Mouse (Mus musculus) hindbrain, embryonic 13.5 days (tissue): ENCODE measurements around the gene Iqschfp. TPM values are rescaled to one million over a fixed set of nuclear protein-coding genes. Genes with fewer than 3 reads are reported as not detected.

Experiments used
- ATAC-seq: fragments of 200-750 bp; cut with Nextera tagmentation; 2 replicates; pipeline ENCODE4 v1.8.0; 2017; ENCODE audit warnings: moderate TSS enrichment; ENCODE audit not compliant: low FRiP score
- H3K27ac ChIP-seq: fragments of 300-500 bp; sonication (generic); 2 replicates; pipeline ENCODE4 v1.5.1; 2015; ENCODE audit warnings: inconsistent platforms, mild to moderate bottlenecking, moderate library complexity
- H3K27me3 ChIP-seq: fragments of 300-500 bp; sonication (generic); 2 replicates; pipeline ENCODE4 v1.6.1; 2015; ENCODE audit warnings: mild to moderate bottlenecking, inconsistent platforms
- H3K36me3 ChIP-seq: fragments of 300-500 bp; sonication (generic); 2 replicates; pipeline ENCODE4 v1.6.1; 2015; ENCODE audit warnings: mild to moderate bottlenecking, inconsistent platforms
- H3K4me1 ChIP-seq: fragments of 300-500 bp; sonication (generic); replicated peaks from 2 replicates; pipeline ENCODE4 v1.6.1; 2015; ENCODE audit warnings: inconsistent platforms
- H3K4me2 ChIP-seq: fragments of 300-500 bp; sonication (generic); 2 replicates; pipeline ENCODE4 v1.6.1; 2015; ENCODE audit warnings: inconsistent platforms, mild to moderate bottlenecking, moderate library complexity
- H3K4me3 ChIP-seq: fragments of 300-500 bp; sonication (generic); 2 replicates; pipeline ENCODE4 v1.5.1; 2015; ENCODE audit warnings: mild to moderate bottlenecking, inconsistent platforms
- H3K9ac ChIP-seq: fragments of 300-500 bp; sonication (generic); 2 replicates; pipeline ENCODE4 v1.6.1; 2015; ENCODE audit warnings: mild to moderate bottlenecking, inconsistent platforms
- H3K9me3 ChIP-seq: fragments of 300-500 bp; sonication (generic); 2 replicates; pipeline ENCODE4 v1.6.1; 2016; ENCODE audit warnings: inconsistent platforms
- WGBS: fragments of 180-500 bp; shearing (Covaris S2); methylation state at CpG from one replicate; pipeline ENCODE4 v1.1.7; 2015; 5-methylcytosine and 5-hydroxymethylcytosine counted together
- polyA plus RNA-seq: library from polyadenylated mRNA; unstranded; fragments of >200 nt; fragmentation: Nextera tagmentation; extraction: Ambion mirVana; gene quantifications from 2 replicates; pipeline ENCODE4 v1.2.1, GENCODE M21; 2015

Iqschfp gene
- polyA plus RNA-seq, 1 experiment from 2014 or later = 3.4 TPM

DNA sequence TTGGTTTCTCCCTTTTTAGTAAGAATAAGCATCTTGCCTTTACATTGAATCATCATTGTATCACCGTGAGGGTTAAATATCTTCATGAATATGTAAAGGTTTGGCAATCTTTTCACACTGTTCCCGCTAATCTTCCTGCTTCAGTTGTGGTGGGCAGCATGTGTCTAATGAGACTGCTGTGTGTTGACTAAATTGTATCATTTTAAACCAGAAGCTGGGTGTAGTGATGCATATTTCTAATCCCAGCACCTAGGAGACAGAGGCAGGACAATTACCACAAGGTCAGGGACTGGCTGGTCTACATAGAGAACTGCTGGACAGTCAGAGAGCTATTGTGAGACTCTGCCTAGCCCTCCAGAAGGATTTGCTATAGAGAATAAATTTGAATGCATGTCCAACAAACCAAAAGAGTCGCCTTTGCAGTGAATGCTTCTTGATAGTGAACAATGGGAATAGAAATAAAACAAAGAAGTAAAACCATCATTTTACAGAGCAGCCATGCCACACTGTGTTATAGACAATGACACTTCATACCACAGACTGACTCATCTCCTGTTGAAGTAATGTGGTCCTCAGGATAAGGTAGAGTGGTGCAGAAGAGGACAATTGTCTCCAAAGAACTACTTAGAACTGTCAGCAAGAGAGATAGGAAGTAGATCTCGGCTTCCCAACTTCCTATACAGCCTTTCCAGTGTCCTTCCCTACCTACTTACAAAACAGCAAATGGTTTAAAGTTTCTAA is 310.3 kb downstream of the Iqschfp start:
- 20% methylated on average over 4 of the region's 4 CpGs for WGBS
- Histone ChIP-seq H3K4me3 (no peak overlapping the region), H3K4me2 (no peak overlapping the region), H3K27ac (peak overlapping the region; percentile 66), H3K9me3 (no peaks in the 10 kb centered on the region), H3K27me3 (no peaks in the 10 kb centered on the region), H3K4me1 (peaks cover 22% of the 10 kb centered on the region), H3K36me3 (no peaks in the 10 kb centered on the region), H3K9ac (no peak overlapping the region)
- ATAC-seq = peak; percentile 52; the same call in 1 of the 2 replicates

DNA sequence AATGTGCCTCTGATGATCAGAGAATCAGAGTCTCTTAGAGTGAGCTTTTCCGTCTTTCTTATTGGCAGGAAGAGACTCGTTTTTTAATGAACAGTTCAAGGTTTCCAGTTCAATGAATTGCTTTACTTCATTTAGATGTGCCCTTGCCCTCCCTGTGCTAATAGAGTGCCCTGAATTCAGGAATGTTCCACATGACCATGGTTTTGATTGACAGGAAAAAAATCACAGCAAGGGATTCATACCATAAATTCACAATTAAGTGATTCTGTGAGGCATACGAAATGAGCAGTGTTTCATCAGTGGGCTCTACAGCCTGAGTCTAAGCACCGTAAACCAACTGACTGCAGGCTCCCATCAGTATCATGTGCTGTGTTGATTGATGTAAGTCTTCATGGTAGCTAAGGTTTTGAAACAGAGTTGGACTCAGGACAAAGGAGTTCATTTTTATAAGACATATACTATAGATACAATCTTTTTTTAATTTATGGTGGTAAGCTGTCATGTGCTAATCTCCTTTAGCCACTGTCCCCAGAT is 312.0 kb downstream of the Iqschfp start:
- peaks cover 22% of the 10 kb centered on the region for H3K4me1 ChIP-seq
- H3K4me2 ChIP-seq = no peak overlapping the region
- 40% methylated on average over 4 of the region's 4 CpGs for WGBS
- H3K27me3 ChIP-seq = no peaks in the 10 kb centered on the region
- no peaks in the 10 kb centered on the region for H3K9me3 ChIP-seq
- H3K36me3 ChIP-seq = no peaks in the 10 kb centered on the region
- no peak for ATAC-seq
- no peak overlapping the region for H3K27ac ChIP-seq
- H3K9ac ChIP-seq = no peak overlapping the region
- H3K4me3 ChIP-seq = no peak overlapping the region

DNA sequence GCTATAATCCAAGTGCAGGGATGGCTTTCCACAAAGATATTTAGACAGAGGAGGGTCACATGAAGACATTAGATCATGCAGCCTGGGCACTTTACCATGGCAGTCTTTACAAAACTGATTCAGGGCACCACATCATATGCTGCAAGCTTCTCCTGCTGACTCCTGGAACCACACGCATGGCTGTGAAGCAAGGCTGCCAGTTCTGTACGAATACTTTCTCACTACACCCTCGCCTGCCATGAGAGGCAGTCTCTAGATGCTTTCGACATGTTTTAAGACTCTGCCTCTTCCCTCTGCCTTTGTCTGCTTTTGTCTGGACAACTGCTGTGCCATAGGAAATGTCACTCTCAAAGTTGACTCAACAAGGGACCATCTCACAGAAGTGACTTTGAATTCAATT is 318.4 kb downstream of the Iqschfp start:
- Histone ChIP-seq H3K36me3 (no peaks in the 10 kb centered on the region), H3K4me2 (no peak overlapping the region), H3K9ac (no peak overlapping the region), H3K9me3 (no peaks in the 10 kb centered on the region), H3K27ac (no peak overlapping the region), H3K4me3 (no peak overlapping the region), H3K4me1 (no peaks in the 10 kb centered on the region), H3K27me3 (no peaks in the 10 kb centered on the region)
- ATAC-seq = no peak
- 71% methylated on average over 4 of the region's 4 CpGs for WGBS

DNA sequence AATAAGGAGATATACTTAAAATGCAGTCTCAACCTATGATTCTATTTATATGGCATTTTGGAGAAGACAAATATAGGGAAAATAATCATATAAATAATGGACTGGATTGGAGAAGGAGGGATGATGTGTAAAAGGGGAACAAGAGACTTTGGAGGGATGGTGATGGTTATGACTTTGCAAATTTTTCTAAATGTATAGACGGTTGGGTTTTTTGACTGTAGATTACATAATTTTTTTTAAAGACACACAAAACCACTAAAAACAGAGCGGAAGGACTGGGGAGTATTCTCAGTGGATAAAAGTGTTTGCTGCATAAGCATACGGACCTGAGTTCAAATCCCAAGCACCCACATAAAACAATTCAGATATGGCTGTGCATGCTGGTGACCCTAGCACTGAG is 329.4 kb downstream of the Iqschfp start:
- H3K4me1 ChIP-seq = peaks cover 3% of the 10 kb centered on the region; the same call in 1 of the 2 replicates
- no peak for ATAC-seq
- H3K9ac ChIP-seq = no peak overlapping the region
- H3K27me3 ChIP-seq = no peaks in the 10 kb centered on the region
- no peak overlapping the region for H3K27ac ChIP-seq
- no peak overlapping the region for H3K4me2 ChIP-seq
- WGBS = 95% methylated on average over 3 of the region's 3 CpGs
- no peaks in the 10 kb centered on the region for H3K36me3 ChIP-seq
- H3K4me3 ChIP-seq = no peak overlapping the region
- H3K9me3 ChIP-seq = no peaks in the 10 kb centered on the region

DNA sequence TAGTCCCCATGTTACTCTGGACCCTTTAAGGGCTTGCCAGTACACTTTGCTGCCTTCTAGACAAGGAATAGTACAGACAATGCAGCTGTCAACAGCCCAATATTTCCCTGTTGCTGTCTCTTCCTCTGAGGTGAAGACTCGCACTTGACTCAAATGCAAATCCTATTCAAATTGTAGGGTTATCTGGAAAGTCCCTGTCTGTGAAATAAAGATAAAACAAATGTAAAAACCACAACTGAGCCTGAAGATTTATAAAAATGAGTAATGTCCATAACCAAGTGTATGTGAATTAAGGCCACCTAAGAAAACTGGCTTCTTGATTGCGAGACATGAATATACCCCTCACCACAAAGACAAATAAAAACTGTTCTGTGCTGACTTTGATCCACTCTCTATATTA is 347.9 kb downstream of the Iqschfp start:
- WGBS = 92% methylated on average over 2 of the region's 2 CpGs
- no peak for ATAC-seq

DNA sequence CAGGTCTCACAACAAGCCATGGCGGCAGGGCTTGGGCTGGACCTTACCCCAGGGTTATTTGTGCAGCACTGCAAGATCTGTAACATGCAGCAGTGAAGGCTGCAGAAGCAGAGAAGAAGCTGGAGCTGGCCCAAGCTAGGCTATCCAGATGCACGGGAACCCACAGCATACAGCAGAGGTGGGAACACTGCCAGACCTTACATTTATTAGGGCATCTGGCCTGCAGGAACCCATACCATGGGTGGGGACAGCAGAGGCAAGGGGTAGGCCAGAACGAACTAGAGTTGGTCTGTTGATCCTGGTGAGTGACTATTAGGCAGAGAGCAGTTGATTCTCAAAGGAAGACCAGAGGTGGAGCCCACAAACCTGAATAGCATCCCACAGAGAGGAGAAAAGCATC is 351.2 kb downstream of the Iqschfp start:
- 0 out of 2 replicates have a peak, but pooled peaks cover 5% of the 10 kb centered on the region for H3K4me1 ChIP-seq
- H3K27ac ChIP-seq = no peak overlapping the region
- 76% methylated on average over 3 of the region's 3 CpGs for WGBS
- no peaks in the 10 kb centered on the region for H3K9me3 ChIP-seq
- ATAC-seq = no peak
- H3K36me3 ChIP-seq = no peaks in the 10 kb centered on the region
- no peak overlapping the region for H3K4me2 ChIP-seq
- H3K9ac ChIP-seq = no peak overlapping the region
- H3K27me3 ChIP-seq = no peaks in the 10 kb centered on the region
- H3K4me3 ChIP-seq = no peak overlapping the region

More for the DNA sequence above, 347.9 kb downstream of the Iqschfp start:
- Histone ChIP-seq H3K4me2 (no peak overlapping the region), H3K4me1 (peaks cover 4% of the 10 kb centered on the region; the same call in 1 of the 2 replicates), H3K4me3 (no peak overlapping the region), H3K27ac (no peak overlapping the region), H3K36me3 (no peaks in the 10 kb centered on the region), H3K9ac (no peak overlapping the region), H3K9me3 (no peaks in the 10 kb centered on the region), H3K27me3 (no peaks in the 10 kb centered on the region)

DNA sequence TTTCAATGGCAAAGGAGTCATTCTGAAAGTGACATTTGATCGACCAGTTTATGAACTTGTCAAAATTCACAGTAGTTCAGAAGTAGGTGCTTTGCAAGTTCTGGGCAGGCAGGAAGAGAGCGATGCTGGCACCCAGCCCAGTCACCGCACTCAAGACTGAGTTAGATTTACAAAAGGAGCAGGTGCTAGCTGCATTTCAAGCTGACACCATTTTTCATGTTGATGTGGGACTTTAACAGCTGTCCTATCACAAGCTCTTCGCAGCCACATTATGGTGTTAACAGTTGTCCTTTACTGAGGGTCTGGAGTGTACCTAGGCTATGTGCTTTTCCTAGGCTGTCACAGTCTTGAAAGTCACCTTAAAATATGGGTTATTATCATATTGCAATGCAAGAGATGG is 354.1 kb downstream of the Iqschfp start:
- no peak for ATAC-seq
- H3K9ac ChIP-seq = no peak overlapping the region
- H3K27me3 ChIP-seq = no peaks in the 10 kb centered on the region
- H3K4me1 ChIP-seq = 0 out of 2 replicates have a peak, but pooled peaks cover 5% of the 10 kb centered on the region
- H3K9me3 ChIP-seq = no peaks in the 10 kb centered on the region
- H3K36me3 ChIP-seq = no peaks in the 10 kb centered on the region
- no peak overlapping the region for H3K4me2 ChIP-seq
- WGBS = 68% methylated on average over 4 of the region's 4 CpGs
- no peak overlapping the region for H3K4me3 ChIP-seq
- H3K27ac ChIP-seq = peak overlapping the region; percentile 10; the same call in 1 of the 2 replicates

DNA sequence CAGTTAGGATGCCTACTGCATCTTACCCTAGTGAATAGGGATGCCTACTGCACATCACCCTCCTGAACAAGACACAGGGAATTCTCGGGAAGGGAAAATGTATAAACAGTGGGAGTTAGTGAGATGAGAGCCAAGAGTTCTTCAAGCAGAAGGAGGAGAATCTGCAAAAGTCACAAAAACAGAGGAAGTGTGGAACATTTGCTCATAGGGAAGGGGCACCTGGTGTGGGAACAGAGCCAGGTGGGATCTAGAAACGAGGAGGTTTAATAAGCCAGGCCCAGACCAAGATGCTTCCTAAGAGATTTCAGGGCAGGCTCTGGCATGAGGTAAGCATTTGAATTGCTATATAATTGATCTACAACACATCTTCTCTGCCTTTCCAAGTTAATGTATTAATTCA is 358.6 kb downstream of the Iqschfp start:
- Histone ChIP-seq H3K27me3 (no peaks in the 10 kb centered on the region), H3K9ac (no peak overlapping the region), H3K4me1 (peaks cover 10% of the 10 kb centered on the region; the same call in 1 of the 2 replicates), H3K27ac (no peak overlapping the region), H3K4me2 (no peak overlapping the region), H3K4me3 (no peak overlapping the region), H3K9me3 (no peaks in the 10 kb centered on the region), H3K36me3 (no peaks in the 10 kb centered on the region)
- 79% methylated on average over 2 of the region's 2 CpGs for WGBS
- no peak for ATAC-seq

DNA sequence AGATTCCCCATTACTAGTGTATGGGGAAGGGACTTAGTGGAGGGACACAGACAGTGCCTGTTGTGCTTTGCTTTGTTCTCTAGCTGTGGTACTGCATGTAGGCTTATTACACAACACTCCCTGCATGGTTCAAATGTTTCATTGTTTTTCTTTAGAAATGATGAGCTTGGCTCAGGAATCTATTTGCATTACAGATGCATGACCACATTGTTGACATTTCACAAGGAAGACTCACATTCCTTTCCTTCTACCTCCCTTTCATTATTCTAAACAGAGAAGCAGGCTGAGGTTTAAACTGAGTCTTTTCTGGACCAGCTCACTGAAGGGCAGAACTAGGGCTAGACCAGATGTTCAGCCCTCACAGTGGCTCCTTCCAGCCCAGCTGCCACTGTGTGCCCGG is 360.3 kb downstream of the Iqschfp start:
- 43% methylated on average over 1 of the region's 1 CpGs for WGBS

DNA sequence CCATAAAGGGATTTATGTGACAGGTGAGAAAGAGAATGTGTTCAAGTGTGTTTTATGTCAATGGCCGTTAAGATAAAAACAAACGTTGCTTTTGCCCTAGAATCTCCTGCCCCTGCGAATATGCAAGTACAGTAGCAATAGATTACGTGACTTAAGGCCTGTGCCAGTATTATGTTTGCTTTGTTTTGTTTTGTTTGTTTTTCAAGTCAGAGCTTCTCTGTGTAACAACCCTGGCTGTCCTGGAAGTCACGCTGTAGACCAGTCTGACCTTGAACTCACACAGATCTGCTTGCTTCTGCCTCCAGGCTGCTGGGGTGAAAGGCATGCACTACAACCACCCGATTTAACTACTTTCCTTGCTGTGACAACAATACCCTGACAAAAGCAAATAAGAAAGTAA is 370.3 kb downstream of the Iqschfp start:
- no peak overlapping the region for H3K4me3 ChIP-seq
- H3K36me3 ChIP-seq = no peaks in the 10 kb centered on the region
- no peak for ATAC-seq
- WGBS = 80% methylated on average over 6 of the region's 6 CpGs
- no peaks in the 10 kb centered on the region for H3K27me3 ChIP-seq
- no peak overlapping the region for H3K27ac ChIP-seq
- H3K9me3 ChIP-seq = no peaks in the 10 kb centered on the region
- no peaks in the 10 kb centered on the region for H3K4me1 ChIP-seq
- no peak overlapping the region for H3K9ac ChIP-seq
- no peak overlapping the region for H3K4me2 ChIP-seq

More for the DNA sequence above, 360.3 kb downstream of the Iqschfp start:
- Histone ChIP-seq H3K27ac (no peak overlapping the region), H3K4me1 (peaks cover 5% of the 10 kb centered on the region; the same call in 1 of the 2 replicates), H3K9ac (no peak overlapping the region), H3K4me2 (no peak overlapping the region), H3K36me3 (no peaks in the 10 kb centered on the region), H3K9me3 (no peaks in the 10 kb centered on the region), H3K4me3 (no peak overlapping the region), H3K27me3 (no peaks in the 10 kb centered on the region)
- ATAC-seq = no peak

DNA sequence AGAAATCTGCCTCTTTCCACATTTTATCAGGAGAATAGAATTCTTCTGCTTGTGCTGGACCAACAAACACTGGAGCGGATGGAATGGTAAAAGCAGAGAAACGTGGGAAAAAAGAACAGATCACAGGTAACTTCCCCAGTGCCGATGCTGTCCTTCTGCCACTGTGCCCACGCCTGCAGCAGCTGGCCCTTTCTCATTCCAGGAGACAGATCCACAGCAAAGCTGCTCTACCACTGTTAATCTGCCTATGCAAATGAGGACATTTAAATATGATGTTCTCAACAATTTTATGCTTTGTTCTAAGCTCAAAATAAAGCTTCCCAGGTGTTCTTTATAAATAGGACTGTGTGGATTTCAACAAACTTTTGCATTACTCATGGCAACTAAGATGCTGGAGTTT is 375.9 kb downstream of the Iqschfp start:
- H3K27me3 ChIP-seq = no peaks in the 10 kb centered on the region
- no peaks in the 10 kb centered on the region for H3K36me3 ChIP-seq
- H3K4me2 ChIP-seq = no peak overlapping the region
- no peak overlapping the region for H3K9ac ChIP-seq
- H3K4me3 ChIP-seq = no peak overlapping the region
- no peak overlapping the region for H3K27ac ChIP-seq
- no peak for ATAC-seq
- WGBS = 82% methylated on average over 4 of the region's 4 CpGs
- peaks cover 17% of the 10 kb centered on the region for H3K4me1 ChIP-seq
- H3K9me3 ChIP-seq = no peaks in the 10 kb centered on the region

DNA sequence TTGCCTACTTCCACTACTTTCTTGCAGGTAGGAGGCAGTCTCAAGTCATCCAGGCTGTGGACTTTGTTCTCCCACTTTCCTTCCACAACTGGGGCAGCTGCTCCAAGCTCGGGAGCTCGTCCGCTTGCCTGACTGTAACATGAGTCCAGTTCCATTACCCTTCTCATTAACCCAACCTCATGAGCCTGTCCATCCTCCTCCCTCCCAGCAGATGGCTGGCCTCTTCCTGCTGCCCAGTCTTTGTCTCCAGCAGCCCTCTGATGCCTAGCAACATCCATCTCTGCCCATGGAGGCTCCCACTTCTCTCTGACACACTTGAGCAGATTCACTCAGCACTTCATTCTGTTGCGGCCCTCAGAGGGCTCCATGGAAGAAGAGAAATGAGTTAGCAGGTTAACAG is 377.2 kb downstream of the Iqschfp start:
- H3K9me3 ChIP-seq = no peaks in the 10 kb centered on the region
- H3K9ac ChIP-seq = no peak overlapping the region
- ATAC-seq = peak; percentile 16; the same call in 1 of the 2 replicates
- no peaks in the 10 kb centered on the region for H3K27me3 ChIP-seq
- no peak overlapping the region for H3K4me2 ChIP-seq
- 58% methylated on average over 4 of the region's 4 CpGs for WGBS
- no peaks in the 10 kb centered on the region for H3K36me3 ChIP-seq
- peaks cover 17% of the 10 kb centered on the region for H3K4me1 ChIP-seq
- peak overlapping the region; percentile 40; the same call in 1 of the 2 replicates for H3K27ac ChIP-seq
- no peak overlapping the region for H3K4me3 ChIP-seq

DNA sequence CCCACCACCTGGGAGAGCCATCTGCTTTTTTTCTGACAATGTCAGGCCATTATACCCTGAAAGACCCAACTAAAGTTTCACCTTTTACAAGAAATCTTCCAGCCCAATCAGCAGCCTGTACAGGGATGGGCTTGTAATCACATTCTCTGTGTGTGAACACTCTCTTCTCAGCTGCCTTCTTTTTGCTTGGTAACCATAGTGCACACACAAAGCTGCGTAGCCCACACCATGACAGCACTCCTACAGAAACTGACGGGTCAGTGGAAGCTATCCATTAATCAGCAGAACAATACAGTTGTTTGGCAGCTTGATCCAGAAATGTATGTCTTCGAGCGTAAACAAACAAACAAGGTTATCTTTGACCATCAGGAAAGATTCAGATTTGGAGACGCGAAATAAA is 378.2 kb downstream of the Iqschfp start:
- no peaks in the 10 kb centered on the region for H3K9me3 ChIP-seq
- peak; percentile 53; the same call in 1 of the 2 replicates for ATAC-seq
- no peaks in the 10 kb centered on the region for H3K36me3 ChIP-seq
- H3K4me1 ChIP-seq = peaks cover 17% of the 10 kb centered on the region
- peak overlapping the region; percentile 69 for H3K27ac ChIP-seq
- H3K27me3 ChIP-seq = no peaks in the 10 kb centered on the region
- 56% methylated on average over 6 of the region's 6 CpGs for WGBS
- H3K9ac ChIP-seq = no peak overlapping the region
- H3K4me3 ChIP-seq = no peak overlapping the region
- H3K4me2 ChIP-seq = no peak overlapping the region
